Mouse (Mus musculus) mature B cell (primary cell): ENCODE measurements around the gene Itpr2.

ENCODE experiments used
- in situ Hi-C: fragments of 300-500 bp; cut with MboI; formaldehyde crosslinking; loops from 2 replicates; pipeline ENCODE4 v1.14.3; 2019

The Itpr2 gene

DNA sequence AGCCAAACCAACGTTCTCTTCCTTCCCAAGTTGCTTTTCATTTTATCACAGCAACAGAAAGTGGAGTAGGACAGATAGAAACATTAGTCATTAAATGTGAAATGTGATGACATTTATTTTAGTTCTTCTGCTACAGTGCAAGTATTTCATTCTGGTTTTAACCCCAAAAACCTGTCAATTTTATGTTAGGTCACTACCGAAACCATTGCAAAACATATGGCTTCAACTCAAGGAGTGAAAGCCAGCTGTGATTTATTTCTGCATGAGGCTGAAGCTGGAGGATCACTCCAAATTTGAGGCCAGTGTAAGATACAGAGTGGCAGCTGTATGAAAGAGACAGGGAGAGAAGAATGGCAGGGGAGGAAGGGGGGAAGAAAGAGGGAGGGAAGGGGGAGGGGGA lies 85.6 kb downstream of the Itpr2 start:
- in situ Hi-C loops = no loop called here

DNA sequence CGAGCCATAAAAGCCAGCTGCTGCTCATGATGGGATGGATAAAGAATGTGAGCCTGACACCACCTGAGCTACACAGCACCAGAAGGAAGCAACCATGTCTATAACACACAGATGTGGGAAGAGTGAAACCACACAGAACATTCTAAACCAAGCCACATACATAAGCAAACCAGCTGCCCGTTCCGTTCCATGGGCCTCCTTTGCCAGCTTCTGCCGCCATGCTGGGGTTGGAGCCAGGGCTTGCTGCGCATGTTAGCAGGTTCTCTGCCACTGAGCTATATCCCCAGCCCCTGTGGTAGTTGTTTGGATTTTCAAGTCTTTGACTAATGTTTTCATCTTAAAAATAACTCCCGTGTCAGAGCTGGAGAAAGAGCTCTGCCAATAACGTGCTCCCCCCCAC lies 87.9 kb downstream of the Itpr2 start:
- in situ Hi-C loops = no loop called here

DNA sequence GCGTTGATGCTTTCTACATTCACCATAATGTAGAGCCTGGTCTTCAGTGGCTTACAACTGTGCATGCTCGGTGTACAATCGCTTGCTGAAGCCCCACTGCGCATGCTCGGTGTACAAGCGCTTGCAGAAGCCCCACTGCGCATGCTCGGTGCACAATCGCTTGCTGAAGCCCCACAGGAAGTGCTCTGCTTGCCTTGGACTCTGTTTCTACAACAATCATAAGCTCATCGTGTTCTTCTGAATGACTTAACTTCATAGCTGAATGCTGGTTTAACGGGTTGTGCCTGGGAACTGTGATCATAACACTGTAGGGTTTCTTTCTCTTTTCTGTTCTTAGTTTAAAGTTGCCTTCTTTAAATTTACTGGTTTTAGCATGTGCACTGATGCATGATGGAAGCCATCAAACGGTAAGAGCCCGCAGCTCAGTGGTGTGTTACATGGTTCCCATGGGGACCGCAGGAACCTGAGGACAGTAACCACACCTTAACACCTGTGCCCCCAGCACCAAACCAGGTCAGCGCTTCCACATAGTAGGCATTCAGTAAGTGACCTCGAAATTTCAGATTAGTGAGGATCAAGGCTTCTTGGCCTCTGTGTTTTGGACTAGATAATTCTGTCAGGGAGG lies 90.5 kb downstream of the Itpr2 start:
- in situ Hi-C loops = no loop called here

DNA sequence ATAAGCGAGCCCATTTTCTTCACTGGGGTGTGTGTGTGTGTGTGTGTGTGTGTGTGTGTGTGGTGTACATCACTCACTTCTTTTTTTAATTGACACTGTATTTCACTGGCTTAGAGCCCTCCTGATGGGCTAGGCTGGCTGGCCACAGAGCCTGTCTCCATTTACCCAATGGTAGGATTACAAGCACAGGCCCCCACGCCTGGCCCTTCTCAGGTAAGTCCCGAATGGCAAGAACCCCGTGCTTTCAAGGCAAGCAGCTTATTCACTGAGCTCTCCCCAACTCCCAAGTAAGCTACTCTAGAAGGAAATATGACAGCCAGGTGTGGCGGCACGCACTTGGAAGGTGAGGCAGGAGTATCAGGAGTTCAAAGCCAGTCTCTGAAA lies 91.6 kb downstream of the Itpr2 start:
- in situ Hi-C loops = no loop called here

DNA sequence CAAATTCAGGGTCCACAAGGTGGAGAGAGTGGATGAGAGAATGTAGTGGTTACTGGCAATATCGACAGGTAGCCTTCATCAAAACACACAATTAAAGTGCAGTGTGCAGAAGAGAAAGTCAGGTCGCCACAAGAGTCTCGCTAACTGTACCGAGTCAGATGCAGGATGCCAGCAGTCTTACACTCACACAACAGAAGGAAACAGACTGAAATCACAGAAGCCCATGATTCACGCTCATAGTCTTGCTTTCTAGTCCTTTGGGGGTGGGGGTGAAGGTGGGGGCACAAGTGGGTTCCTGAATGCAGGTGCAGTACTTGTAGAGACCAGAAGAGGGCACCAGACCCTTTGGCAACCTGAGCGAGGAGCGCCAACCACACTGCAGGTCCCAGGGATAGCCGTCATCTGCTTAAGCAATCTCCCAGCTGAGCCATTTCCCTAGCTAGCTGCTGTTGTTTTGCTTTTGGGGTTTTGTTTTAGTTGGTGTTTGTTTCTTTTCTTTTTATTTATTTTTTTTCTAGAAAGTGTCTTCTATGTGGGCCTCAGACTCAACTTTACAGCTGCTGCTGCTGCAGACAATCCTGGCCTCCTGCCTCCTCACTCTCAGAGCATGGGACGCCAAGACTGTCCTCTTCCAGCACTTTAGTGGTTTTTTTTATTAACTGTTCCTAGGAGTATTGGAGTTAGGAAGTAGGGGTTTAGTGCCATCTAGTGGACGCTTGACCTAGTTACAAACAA lies 92.2 kb downstream of the Itpr2 start:
- in situ Hi-C loops = no loop called here

DNA sequence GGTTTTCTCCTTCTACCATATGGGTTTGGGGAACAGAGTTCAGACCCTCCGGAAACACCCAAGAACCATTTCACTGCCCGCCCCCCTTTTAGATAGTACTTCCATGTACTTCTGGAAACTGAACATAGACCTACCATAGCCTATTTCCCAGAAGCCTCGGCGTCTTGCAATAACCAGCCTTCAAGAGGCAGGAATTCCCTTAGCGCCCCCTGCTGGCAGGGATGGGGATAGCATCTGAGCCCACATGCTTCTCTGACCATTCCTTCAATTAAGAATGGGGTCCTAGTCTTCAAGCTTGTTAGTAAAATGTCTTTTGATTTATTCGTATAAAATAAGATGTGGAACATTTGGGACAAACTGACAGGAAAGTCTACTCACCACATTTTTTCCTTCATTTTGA lies 96.6 kb downstream of the Itpr2 start:
- in situ Hi-C loops = no loop called here

DNA sequence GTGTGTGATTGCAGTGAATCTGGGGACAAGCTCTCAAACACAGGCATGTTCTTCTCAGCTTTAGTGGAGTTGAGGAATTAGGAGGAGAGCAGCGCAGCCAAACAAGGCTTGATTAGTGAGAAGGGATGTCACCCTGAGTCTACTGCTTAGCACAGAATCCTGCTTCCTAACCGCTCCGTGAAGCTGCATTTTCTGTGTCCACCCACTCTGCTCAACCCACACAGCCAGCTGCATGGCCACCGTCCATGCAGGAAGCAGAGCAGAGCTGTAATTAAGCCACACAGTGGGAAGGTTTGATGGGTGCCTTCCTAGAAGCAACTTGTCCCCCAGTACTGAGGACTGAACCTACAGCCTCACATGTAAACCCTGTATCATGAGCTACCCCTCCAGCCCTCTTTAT lies 97.1 kb downstream of the Itpr2 start:
- in situ Hi-C loops = no loop called here

DNA sequence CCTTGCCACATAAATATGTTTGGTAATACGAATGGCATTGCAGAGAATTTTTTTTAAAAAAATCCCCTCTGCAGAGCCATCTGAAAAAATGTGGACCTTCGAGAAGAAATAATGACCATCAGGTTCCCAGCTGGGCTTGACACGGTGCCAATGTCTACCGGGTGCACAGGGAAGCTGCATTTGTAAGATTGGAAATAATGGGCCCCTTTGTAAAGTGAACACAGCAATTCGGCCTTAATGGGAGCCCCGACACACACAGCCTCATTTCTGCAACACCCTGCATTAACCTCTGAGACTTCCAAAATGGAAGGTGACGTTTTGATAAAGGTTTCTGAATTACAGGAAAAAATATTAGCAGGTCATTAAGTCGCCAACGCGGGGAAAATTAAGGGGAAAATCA lies 97.9 kb downstream of the Itpr2 start:
- in situ Hi-C loops = no loop called here

DNA sequence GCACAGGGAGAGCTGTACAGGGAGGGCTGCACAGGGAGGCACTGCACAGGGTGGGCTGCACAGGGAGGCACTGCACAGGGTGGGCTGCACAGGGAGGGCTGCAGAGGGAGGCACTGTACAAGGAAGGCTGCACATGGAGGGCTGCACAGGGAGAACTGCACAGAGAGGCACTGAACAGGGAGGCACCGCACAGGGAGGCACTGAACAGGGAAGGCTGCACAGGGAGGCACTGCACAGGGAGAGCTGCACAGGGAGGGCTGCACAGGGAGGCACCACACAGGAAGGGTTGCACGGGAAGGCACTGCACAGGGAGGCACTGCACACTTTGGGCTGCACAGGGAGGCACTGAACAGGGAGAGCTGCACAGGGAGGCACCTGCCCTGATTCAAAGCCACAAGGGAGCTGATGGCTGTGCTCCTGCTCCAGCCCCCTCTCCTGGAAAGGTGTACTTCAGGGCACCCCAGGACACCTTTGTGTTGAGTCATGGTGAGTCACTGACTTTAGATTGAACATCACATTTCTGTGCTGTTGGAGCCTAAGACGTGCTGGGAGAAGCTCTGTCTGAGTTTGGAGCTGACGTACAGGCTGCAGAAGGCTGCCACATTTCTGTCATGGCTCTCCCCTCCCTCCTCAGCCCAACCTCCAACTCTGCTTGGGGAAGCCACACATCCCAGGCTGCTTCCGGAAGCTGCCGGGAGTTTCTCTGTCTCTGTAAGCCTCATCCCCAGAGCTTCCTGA lies 98.9 kb downstream of the Itpr2 start:
- in situ Hi-C loops = no loop called here

DNA sequence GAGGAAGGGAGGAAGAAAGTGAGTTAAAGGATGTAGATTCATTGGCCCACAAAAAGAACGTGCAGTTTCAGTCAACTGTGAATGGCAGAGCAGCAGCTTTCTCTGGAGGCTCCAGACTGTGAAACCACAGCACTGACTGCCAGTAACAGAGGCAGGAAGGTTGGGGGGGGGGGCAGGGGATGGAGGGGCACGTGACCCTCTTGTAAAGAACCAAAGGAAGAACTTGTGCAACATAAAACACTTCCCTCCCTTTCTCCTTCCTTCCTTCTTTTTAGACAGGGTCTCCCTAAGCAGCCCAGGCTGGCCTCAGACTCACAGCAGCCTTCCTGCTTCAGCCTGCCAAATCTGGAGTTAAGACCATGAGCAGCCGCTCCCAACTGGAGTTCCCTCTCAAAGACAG lies 104.2 kb downstream of the Itpr2 start:
- in situ Hi-C loops = no loop called here

DNA sequence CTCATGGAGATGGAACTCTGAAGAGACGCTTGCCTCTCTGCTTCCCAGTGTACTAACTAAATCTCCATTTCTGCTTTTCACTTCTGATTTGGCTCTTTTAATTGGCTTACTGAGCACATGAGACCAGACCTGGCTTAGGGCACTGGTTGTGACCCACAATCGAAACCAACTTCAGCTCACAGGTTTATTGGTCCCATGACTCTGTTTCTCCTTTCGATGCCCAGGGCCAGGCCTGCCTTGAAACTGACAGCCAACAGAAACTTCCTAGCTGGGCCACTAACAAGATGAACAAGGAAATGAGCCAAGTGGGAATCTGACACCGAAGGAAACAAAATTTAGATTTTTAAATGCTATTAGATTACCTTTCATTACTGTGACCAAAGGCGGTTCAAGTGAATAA lies 105.8 kb downstream of the Itpr2 start:
- in situ Hi-C loops = no loop called here

DNA sequence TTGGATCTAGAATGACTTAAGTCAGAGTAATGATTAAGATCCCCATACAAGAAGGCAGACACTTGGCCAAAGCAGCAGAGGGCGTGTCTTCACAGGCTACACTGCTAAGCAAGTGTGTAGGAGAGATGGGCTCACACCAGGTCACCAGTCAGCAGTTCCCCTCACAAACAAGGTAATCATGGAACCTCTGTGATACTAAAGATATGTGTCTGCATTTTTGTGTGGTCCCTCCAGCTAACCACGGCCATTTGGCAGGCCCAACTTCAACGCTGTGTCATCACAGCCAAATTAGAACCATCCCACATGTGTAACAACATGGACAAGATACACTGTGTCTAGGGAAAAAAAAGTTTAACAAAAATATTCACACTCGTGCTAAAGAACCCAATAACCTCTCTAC lies 106.4 kb downstream of the Itpr2 start:
- in situ Hi-C loops = no loop called here

DNA sequence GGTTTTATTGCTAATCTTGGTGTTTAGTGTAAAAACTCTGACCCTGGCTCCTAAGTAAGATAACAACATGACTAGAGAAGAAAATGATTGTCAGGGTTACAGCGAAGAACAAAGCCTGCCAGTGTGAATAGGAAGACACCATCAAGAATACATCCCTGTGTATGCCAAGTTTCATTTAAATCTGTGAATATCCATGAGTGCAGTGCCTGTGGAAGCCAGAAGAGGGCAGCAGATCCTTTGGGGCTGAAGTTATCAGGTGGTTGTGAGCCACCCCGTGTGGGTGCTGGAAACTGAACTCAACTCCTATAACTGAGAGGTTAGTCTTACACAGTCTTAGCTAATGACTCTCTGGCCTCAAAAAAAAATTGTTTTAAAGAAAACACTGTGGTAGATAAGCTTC lies 109.8 kb downstream of the Itpr2 start:
- in situ Hi-C loops = no loop called here

DNA sequence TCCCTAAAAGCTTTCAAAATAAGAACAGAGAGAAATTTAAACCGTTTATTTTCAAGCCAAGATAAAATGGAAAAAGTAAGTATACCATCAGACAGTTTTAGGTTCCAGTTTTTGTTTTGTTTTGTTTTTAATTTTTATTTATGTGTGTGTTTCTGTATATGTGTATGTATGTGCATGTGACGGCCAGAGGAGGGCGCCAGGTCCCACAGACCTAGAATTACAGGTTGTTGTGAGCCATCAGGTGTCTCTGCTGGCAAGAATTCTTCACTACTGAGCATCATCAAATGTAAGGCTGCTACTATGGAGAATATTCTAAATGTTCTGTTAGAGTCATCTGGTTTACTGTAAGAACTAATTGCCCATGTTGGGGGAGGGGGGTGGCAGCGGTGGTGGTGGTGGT lies 111.9 kb downstream of the Itpr2 start:
- in situ Hi-C loops = no loop called here

DNA sequence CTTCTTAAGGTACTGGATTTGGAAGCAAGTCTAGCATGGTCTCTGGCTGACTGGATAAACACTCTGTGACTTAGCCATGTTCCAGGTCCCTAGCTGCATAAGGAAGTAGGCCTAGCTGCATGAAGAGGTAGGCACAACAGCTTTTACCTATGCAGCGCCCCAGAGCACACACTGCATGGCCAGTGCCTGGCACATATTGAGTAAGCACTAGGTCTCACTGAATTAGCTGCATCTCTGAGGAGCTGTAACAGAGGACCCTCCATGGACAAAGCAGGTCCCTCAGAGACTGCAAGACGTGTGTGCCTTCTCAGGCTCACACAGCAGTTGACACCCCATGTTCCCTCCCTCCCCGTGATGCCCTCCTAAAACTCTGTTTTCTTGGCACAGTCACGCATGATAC lies 114.0 kb downstream of the Itpr2 start:
- in situ Hi-C loops = no loop called here

DNA sequence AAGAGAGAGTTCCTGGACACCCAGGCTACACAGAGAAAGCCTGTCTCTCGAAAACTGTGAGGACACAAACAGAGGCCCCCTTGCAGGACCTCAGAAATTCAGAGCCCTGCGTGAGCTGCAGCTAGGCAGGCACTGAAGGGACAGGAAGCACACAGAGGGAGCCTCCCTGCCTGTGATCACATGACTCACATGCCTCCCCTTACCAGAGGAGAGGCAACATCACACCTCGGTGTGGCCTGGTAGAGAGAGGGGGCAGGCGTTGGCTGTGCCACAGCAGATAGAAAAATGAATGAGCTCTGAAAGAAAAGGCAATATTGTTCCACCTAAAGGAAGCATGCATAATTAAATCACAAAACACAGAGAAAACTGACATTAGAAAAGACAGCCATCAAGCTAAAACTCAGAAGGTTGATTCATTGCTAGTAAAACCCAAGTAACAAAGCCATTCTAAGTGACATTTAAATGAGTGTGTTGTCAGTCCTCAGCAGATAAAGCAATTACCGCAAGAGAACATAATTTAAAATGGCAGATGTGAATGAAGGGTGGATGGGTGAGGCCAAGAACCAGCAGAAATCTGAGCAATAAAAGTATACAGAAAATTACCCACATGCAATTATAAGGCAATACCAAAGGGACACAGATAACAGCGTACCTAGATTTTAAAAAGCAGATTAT lies 114.8 kb downstream of the Itpr2 start:
- in situ Hi-C loops = no loop called here

DNA sequence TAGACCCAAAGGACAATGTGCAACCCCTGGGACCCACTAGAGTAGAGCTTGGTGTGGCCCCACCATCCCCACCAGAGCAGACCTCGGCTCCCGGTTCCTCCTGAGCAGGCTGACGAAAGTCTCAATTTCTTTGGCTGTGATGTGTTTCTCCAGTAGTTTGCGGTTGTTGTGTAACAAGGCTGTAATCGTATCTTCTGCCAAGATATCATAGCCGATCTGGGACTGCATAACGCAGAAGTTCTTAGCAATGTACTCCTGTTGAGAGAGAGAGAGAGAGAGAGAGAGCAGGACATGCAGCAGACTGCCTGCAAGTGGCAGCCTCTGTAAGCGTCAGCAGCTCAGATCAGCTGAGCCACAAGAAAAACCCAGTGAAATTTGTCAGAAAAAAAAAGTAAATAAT lies 122.8 kb downstream of the Itpr2 start:
- in situ Hi-C loops = no loop called here

DNA sequence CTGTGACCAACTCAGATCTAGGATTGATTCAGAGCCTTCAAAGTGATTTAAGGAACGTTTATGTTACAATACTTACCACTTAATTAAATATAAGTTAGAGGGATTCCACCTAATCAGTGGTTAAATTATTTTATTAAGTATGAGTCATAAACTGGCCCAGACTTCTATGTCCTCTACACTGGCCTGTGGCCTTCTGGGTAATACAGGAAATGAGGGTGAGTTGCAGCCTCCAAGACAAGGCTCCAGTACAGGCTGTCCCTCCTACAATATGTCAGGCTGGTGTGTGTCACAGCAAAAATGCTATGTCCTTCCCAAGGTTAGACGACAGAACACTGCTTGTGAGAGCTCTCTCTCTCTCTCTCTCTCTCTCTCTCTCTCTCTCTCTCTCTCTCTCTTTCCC lies 130.5 kb downstream of the Itpr2 start:
- in situ Hi-C loops = no loop called here

DNA sequence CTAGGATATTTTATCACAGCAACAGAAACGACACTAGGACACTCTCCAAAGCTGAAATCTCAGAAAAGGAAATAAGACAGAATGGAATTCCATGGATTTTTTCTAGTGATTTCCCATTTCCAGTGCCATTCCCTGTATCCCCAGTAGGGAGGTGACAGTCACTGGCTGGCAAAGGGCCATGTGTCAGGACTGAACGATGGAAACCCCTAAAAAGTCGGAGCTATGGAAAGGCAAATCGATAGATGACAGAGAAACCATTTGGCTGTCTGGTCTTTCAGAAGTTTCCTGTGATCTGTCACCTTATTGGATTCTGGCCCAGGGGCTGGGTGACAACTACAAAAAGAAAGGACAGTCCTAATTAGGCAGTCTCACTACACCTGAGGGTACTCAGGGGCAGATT lies 135.8 kb downstream of the Itpr2 start:
- in situ Hi-C loops = no loop called here

DNA sequence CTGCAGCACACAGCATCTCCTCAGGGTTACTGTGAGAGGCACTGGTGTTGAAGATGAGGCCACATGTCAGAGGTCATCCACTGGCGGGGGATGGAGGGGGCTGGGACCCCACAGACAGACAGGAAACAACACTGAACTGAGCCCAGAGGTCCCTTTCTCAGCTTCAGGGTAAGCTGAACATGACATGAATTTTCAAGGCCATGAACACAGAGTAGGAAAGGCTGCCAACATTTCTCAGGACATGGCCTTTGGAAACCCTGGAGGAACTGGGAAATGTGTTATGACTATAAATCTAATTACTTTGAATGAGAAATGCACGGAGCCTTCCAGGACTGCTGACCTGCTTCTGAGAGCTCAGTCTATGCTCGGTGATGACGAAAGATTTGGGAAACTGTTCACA lies 144.1 kb downstream of the Itpr2 start:
- in situ Hi-C loops = no loop called here

DNA sequence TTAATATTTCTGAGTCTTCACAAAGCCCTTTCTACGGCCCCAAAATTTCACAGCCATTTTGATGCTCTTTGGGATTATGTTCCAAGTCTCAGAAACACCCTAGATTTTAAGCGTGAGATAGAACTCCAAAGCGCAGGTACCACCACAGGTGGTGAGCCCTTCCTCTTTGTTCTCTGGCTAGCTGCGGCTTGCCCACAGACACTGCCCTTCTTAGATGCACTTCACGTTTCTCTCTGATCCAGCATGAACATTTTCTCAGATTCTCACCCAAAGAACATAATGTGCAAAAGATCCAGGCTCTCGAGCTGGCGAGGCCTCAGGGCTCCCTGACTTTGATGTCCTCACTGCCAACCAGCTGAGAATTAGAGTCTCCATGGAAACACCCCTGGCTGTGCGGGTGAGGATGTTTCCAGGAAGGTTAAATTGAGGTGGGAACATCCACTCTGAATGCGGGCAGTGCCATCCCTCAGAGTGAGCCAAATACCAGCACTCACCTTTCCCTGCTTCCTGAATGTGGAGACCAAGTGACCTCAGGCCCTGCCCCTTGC lies 149.7 kb downstream of the Itpr2 start:
- in situ Hi-C loops = no loop called here

DNA sequence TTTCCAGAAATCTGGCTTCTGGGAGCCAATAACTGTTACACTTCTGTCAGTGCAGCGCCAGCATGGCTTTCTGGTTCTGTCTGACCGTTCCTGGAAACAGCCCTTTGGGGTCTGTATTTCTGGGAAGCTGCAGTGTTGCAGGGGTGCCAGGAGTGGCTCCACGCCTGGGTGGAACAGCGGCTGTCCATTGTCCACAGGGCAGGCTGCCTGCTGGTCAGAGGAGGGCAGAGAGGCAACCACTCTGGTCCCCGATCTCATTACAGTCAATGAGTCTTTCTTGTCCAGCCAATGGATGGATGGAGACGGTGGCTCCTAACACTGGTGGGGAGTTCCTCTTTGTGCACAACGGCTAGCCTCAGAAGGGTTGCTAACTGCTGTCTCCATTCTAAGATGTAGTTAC lies 150.2 kb downstream of the Itpr2 start:
- in situ Hi-C loops = no loop called here

DNA sequence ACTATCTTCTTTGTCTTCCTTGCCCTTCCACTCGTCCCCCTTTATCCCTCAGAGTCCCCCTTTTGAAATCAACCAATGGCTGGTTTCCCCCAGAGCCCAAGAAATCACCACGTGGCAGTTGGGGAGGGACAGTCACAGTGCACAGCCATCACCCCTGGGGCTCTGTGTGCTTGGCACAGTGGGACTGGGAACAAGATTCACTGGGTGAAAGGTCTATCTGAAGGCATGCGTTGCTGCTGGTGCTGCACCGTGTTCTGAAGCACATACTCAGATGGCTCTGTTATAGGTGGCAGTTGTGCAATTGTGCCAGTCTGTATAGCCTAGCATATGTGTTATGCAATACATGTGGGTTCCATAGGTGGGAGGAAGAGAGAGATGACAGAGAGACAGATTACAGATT lies 154.5 kb downstream of the Itpr2 start:
- in situ Hi-C loops = no loop called here
